Mouse (Mus musculus): ENCODE results near the gene Cacna1b.

Gene Cacna1b

DNA sequence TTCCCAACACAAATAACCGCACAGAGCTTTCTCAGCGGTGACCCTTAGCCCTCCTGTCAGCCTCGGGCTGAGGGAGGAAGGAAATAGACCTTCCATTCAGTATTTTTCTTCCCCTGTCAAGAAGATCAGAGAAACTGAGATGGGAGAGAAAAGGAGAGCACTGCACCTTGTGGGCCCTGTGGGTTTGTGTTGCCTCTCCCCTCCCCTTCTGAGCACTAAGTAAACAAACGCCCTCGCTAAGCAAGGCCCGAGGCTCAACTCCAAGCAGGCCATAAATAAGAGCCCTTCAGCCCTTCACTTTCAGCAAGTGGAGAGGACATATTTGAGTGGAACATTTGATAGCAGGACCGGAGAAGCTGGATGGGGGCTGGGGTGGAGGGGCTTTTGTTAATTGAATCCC lies 209.0 kb downstream of the Cacna1b start:
- no peak for DNase-seq (ENCODE audit: extremely low spot score, low spot score)
